Mouse (Mus musculus): ENCODE measurements around the gene Foxn3. TPM values are rescaled to one million over a fixed set of nuclear protein-coding genes. Genes with fewer than 3 reads are reported as not detected.

The Foxn3 gene
- polyA plus RNA-seq, 1 experiment, result 71.3 TPM

DNA sequence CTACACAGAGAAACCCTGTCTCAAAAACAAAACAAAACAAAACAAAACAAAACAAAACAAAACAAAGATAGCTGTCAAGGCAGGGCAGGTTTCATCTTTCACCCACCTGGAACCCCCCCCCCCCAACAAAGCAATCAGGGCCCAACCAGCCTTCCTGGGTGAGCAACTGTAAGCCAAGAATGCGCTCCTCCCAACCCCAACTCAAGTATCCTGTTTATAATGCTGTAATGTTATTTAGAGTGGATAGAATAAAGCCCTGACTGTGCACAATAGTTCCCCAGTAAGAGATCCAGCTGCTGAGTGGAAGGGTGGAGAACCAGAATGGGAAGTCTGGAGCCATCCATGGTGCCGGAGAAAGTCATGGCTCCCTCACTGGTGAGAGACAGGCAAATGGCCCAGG, 220.0 kb downstream of the Foxn3 start:
- Histone ChIP-seq H3K4me1 (replicated peaks; ENCODE audit: control insufficient read depth, insufficient read depth, low read length) (peaks cover 18% of the 10 kb centered on the region), H3K4me3 (ENCODE audit: control insufficient read depth, insufficient read depth, low read length) (no peak overlapping the region), H3K27ac (ENCODE audit: control insufficient read depth, insufficient read depth, low read length) (no peak overlapping the region), H3K27me3 (ENCODE audit: control insufficient read depth, insufficient read depth, low read length) (no peaks in the 10 kb centered on the region), H3K36me3 (ENCODE audit: control insufficient read depth, insufficient read depth, low read length) (peaks cover 13% of the 10 kb centered on the region; the same call in 1 of the 2 replicates)
- no peak for DNase-seq
- TF ChIP-seq CTCF (IDR thresholded peaks at IDR 0.05; ENCODE audit: borderline replicate concordance, control insufficient read depth, extremely low read depth, insufficient read depth, low read length, poor library complexity) (no peak), POLR2A (IDR thresholded peaks at IDR 0.05; ENCODE audit: control insufficient read depth, extremely low read depth, insufficient read depth, low read length, poor library complexity) (no peak)
- 94% methylated on average over 2 of the region's 2 CpGs for WGBS

DNA sequence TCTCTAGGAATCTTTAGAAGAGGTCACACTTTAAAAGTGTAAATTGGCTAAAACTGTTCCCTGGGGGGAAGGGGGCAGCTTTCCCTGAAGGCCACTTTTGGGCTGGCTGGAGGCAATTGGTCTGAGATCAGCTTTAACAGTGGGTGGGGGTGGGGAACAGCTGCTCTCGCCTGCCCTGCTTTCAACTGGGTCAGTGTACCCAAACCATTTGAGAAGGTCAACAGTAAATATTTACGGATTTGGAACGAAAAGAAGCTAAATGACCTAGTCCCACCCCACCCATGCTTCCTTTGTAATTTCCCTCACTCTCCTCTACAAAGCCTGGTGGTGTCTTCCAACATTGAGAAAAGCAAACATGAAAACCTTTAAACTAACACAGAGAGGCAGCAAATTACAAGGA, 221.2 kb downstream of the Foxn3 start:
- WGBS, result 90% methylated on average over 3 of the region's 3 CpGs
- TF ChIP-seq POLR2A (IDR thresholded peaks at IDR 0.05; ENCODE audit: control insufficient read depth, extremely low read depth, insufficient read depth, low read length, poor library complexity) (no peak), CTCF (IDR thresholded peaks at IDR 0.05; ENCODE audit: borderline replicate concordance, control insufficient read depth, extremely low read depth, insufficient read depth, low read length, poor library complexity) (no peak)
- H3K4me1 ChIP-seq (replicated peaks; ENCODE audit: control insufficient read depth, insufficient read depth, low read length), result peaks cover 16% of the 10 kb centered on the region
- peaks cover 13% of the 10 kb centered on the region; the same call in 1 of the 2 replicates for H3K36me3 ChIP-seq (ENCODE audit: control insufficient read depth, insufficient read depth, low read length)
- no peak for DNase-seq
- H3K27ac ChIP-seq (ENCODE audit: control insufficient read depth, insufficient read depth, low read length), result no peak overlapping the region
- H3K4me3 ChIP-seq (ENCODE audit: control insufficient read depth, insufficient read depth, low read length), result no peak overlapping the region
- H3K27me3 ChIP-seq (ENCODE audit: control insufficient read depth, insufficient read depth, low read length), result no peaks in the 10 kb centered on the region

DNA sequence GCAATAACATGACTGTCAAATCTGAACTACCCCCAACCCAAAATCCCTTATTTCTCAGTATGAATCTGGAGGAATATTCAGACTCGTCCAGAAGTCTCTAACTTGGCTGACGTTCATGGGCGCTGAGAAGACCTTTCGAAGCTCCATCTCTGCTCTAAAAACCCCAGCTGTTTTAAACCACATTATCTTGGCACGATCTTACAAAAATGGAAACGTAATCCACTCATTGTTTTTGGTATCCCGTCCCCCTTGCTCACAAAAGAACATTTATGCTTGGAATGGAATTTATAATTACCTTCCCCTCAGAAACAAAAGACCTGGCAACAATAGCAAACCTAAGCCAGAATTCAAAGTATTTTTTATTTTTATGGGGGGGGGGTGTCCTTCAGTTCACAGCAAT, 221.6 kb downstream of the Foxn3 start:
- TF ChIP-seq POLR2A (IDR thresholded peaks at IDR 0.05; ENCODE audit: control insufficient read depth, extremely low read depth, insufficient read depth, low read length, poor library complexity) (no peak), CTCF (IDR thresholded peaks at IDR 0.05; ENCODE audit: borderline replicate concordance, control insufficient read depth, extremely low read depth, insufficient read depth, low read length, poor library complexity) (no peak)
- 82% methylated on average over 7 of the region's 7 CpGs for WGBS
- Histone ChIP-seq H3K4me1 (replicated peaks; ENCODE audit: control insufficient read depth, insufficient read depth, low read length) (peaks cover 14% of the 10 kb centered on the region), H3K27ac (ENCODE audit: control insufficient read depth, insufficient read depth, low read length) (no peak overlapping the region), H3K36me3 (ENCODE audit: control insufficient read depth, insufficient read depth, low read length) (peaks cover 13% of the 10 kb centered on the region; the same call in 1 of the 2 replicates), H3K27me3 (ENCODE audit: control insufficient read depth, insufficient read depth, low read length) (no peaks in the 10 kb centered on the region), H3K4me3 (ENCODE audit: control insufficient read depth, insufficient read depth, low read length) (no peak overlapping the region)
- no peak for DNase-seq

DNA sequence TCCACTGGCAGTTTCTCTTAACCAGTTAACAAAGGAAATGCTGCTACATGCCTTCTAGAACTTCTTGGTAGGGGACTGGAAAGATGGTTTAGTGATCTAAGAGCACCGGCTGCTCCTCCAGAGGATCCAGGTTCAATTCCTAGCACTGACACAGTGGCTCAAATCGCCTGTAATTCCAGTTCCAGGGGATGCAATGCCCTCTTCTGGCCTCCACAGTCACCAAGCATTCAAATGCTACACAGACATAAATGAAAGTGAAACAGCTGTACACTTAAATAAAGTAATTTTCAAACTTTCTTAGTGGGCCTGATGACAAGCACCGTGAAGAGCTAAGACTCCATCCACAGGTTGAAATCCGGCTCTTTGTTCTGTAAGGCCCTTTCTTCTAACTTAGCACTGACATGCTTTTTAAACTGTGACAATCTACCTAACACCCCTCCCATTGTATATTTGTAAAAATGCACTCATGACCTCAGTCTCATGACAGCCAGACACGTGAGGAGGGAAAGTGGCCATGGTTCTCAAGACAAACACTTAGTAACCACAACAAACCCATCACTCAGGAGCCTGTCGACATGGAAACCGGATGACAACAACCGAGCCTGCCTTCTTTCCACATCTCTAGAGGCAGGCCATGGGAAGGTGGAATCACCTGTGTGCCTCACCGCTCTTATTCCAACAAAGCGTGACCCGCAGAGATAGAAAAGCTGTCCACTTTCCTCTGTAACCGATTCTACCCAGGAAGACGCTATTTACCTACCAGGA, 222.8 kb downstream of the Foxn3 start:
- H3K27me3 ChIP-seq (ENCODE audit: control insufficient read depth, insufficient read depth, low read length), result no peaks in the 10 kb centered on the region
- DNase-seq, result no peak
- 94% methylated on average over 13 of the region's 13 CpGs for WGBS
- no peak overlapping the region for H3K27ac ChIP-seq (ENCODE audit: control insufficient read depth, insufficient read depth, low read length)
- TF ChIP-seq POLR2A (IDR thresholded peaks at IDR 0.05; ENCODE audit: control insufficient read depth, extremely low read depth, insufficient read depth, low read length, poor library complexity) (no peak), CTCF (IDR thresholded peaks at IDR 0.05; ENCODE audit: borderline replicate concordance, control insufficient read depth, extremely low read depth, insufficient read depth, low read length, poor library complexity) (no peak)
- H3K4me3 ChIP-seq (ENCODE audit: control insufficient read depth, insufficient read depth, low read length), result no peak overlapping the region
- H3K36me3 ChIP-seq (ENCODE audit: control insufficient read depth, insufficient read depth, low read length), result peaks cover 13% of the 10 kb centered on the region; the same call in 1 of the 2 replicates
- peaks cover 17% of the 10 kb centered on the region for H3K4me1 ChIP-seq (replicated peaks; ENCODE audit: control insufficient read depth, insufficient read depth, low read length)

DNA sequence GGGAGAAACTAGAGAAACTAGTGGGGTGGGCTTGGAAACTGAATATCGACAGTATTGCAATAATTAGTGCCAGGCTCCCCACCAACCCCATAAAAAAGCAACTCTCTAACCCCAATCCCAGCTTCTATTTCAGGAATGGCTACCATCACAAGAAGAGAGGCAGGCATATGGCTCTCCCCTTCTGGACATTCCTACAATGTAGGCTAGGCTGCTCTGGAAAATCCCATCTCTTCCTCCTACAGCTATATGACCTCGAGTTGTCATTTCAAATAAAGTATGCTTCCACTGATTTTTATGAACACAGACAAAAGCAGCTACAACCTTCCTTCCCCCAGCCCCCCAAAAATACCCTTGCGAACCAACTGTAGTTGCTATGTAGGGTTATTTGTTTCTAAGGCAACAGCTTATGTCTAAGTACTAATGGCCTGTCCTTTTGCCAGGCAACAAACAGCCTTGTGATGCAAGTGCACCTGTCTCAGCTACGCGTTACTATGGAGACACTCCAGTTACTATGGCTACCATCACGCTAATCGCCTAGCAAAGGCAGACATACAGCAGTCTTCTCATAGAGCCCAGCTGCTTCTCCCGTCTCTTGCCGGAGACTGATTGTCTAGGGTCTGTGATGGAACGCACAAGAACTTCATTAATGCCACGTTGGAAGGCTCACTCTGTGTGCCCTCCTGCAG, 223.6 kb downstream of the Foxn3 start:
- Histone ChIP-seq H3K27me3 (ENCODE audit: control insufficient read depth, insufficient read depth, low read length) (no peaks in the 10 kb centered on the region), H3K36me3 (ENCODE audit: control insufficient read depth, insufficient read depth, low read length) (peaks cover 13% of the 10 kb centered on the region; the same call in 1 of the 2 replicates), H3K4me1 (replicated peaks; ENCODE audit: control insufficient read depth, insufficient read depth, low read length) (peaks cover 17% of the 10 kb centered on the region), H3K27ac (ENCODE audit: control insufficient read depth, insufficient read depth, low read length) (no peak overlapping the region), H3K4me3 (ENCODE audit: control insufficient read depth, insufficient read depth, low read length) (no peak overlapping the region)
- no peak for DNase-seq
- TF ChIP-seq CTCF (IDR thresholded peaks at IDR 0.05; ENCODE audit: borderline replicate concordance, control insufficient read depth, extremely low read depth, insufficient read depth, low read length, poor library complexity) (no peak), POLR2A (IDR thresholded peaks at IDR 0.05; ENCODE audit: control insufficient read depth, extremely low read depth, insufficient read depth, low read length, poor library complexity) (no peak)
- 97% methylated on average over 11 of the region's 11 CpGs for WGBS

DNA sequence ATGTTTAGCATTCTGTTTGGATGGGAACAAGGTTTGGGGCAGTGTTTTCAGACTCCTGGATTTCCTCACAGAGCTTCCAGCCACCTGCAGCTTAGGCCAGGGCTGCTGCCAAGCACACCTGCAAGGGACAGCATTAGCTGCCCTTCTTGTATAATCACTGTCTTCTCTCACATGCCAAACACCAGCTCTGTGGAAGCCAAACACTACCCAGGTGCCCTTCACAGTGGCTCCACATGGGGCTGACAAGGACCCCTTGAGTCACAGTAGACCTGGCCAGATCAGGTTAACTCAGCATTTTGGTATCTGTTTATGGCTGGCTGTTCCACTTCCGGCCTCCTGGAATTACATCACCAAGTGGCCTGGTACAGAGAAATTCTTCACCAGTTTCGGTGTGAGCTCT, 224.6 kb downstream of the Foxn3 start:
- WGBS, result 97% methylated on average over 2 of the region's 2 CpGs
- Histone ChIP-seq H3K4me1 (replicated peaks; ENCODE audit: control insufficient read depth, insufficient read depth, low read length) (peaks cover 16% of the 10 kb centered on the region), H3K27ac (ENCODE audit: control insufficient read depth, insufficient read depth, low read length) (no peak overlapping the region), H3K4me3 (ENCODE audit: control insufficient read depth, insufficient read depth, low read length) (no peak overlapping the region), H3K36me3 (ENCODE audit: control insufficient read depth, insufficient read depth, low read length) (peaks cover 13% of the 10 kb centered on the region; the same call in 1 of the 2 replicates), H3K27me3 (ENCODE audit: control insufficient read depth, insufficient read depth, low read length) (no peaks in the 10 kb centered on the region)
- no peak for DNase-seq
- TF ChIP-seq CTCF (IDR thresholded peaks at IDR 0.05; ENCODE audit: borderline replicate concordance, control insufficient read depth, extremely low read depth, insufficient read depth, low read length, poor library complexity), result no peak
- TF ChIP-seq POLR2A (IDR thresholded peaks at IDR 0.05; ENCODE audit: control insufficient read depth, extremely low read depth, insufficient read depth, low read length, poor library complexity), result no peak

Data from thymus, adult 2 months (tissue).